Mouse (Mus musculus) megakaryocyte, embryonic 14.5 days (primary cell): Measurements from ENCODE around the gene Exoc5.

Source experiments
- FLI1 ChIP-seq: IDR thresholded peaks from 2 replicates; pipeline ENCODE4 v1.6.1; 2012; ENCODE audit warnings: low read length, inconsistent platforms, mixed read lengths
- GATA1 ChIP-seq: IDR thresholded peaks from 3 replicates; pipeline ENCODE4 v1.6.1; 2012; ENCODE audit warnings: mixed read lengths, low read length, inconsistent platforms, borderline replicate concordance

- TF ChIP-seq GATA1 (no peak), FLI1 (no peak)
Measured at GRCm38 (mm10) chr14:49045610-49046009, 20.8 kb downstream of the Exoc5 start.
